Mouse (Mus musculus): ENCODE data around the gene Adssl1. TPM values are rescaled to one million over a fixed set of nuclear protein-coding genes. Genes with fewer than 3 reads are reported as not detected.

Adssl1 gene
- total and polyA plus RNA-seq, 3 experiments = 10.2 to 29.4 (median 10.7) TPM

DNA sequence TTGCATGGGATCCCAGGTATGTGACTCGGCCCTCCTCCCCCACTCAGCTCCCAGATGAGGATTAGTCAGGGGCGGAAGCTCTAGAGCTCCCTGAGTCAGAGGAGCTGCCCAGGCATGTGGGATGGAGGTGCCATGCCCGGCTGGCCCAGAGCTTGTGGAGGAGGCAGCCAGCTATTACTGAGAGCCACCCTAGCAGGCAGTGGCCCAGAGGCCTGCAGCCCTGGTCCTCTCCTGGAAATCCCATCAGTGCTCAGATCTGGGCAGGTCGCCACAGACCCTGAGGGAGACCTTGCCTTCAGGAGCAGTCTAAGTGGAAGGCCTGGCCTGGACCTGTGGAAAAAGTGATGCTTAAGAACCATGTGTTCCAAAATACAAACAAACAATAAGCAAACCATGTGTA lies 24.2 kb upstream of the Adssl1 start:
- Histone ChIP-seq H3K4me3 (replicated peaks in 1 of 3; ENCODE audit: low read depth in 2 of 3, low read length in 2 of 3, poor library complexity in 1 of 3) (peak overlapping the region in 1 of 3 experiments; percentile 27), H3K27me3 (replicated peaks) (no peaks in the 10 kb centered on the region), H3K36me3 (replicated peaks in 1 of 2; ENCODE audit: control insufficient read depth in 1 of 2, insufficient read depth in 1 of 2, low read length in 1 of 2) (peaks cover 11 to 94% of the 10 kb centered on the region in 2 experiments), H3K9me3 (replicated peaks; ENCODE audit: low read length) (no peaks in the 10 kb centered on the region), H3K79me2 (replicated peaks; ENCODE audit: control insufficient read depth, extremely low read depth, insufficient read depth, poor library complexity, severe bottlenecking) (peaks cover 74% of the 10 kb centered on the region), H3K9ac (ENCODE audit: insufficient read depth, low read depth) (no peak overlapping the region), H3K27ac (ENCODE audit: insufficient read depth, low read depth) (no peak overlapping the region), H3K4me2 (ENCODE audit: insufficient read depth, low read depth, poor library complexity, severe bottlenecking) (no peak overlapping the region), H3K4me1 (ENCODE audit: control insufficient read depth in 1 of 2, insufficient read depth in 2 of 2) (peaks cover 69 to 85% of the 10 kb centered on the region in 2 experiments)
- in situ Hi-C loops (cut with MboI; ENCODE audit: low pct_ligation_motif_present, low pct_unique_long_range_greater_than_20kb, low sequenced_read_pairs) (loop anchor here (5.0 kb wide), 1 partner anchor 33 kb away; no protein-coding TSS in a partner anchor), dilution Hi-C loops (cut with MboI; ENCODE audit: extremely low pct_ligation_motif_present, extremely low pct_unique_long_range_greater_than_20kb, low sequenced_read_pairs) (no loop called here)
- no peak for DNase-seq (ENCODE audit: extremely low read depth)
- TF ChIP-seq TCF12 (IDR thresholded peaks at IDR 0.05; ENCODE audit: low read depth, low read length) (no peak), MAFK (IDR thresholded peaks at IDR 0.05; ENCODE audit: insufficient replicate concordance, low read length) (no peak), RAD21 (IDR thresholded peaks at IDR 0.05; ENCODE audit: low read depth, low read length) (no peak), JUN (IDR thresholded peaks at IDR 0.05; ENCODE audit: insufficient read depth, low read depth, low read length) (no peak), NRF1 (IDR thresholded peaks at IDR 0.05; ENCODE audit: low read depth, low read length) (no peak), POLR2A (IDR thresholded peaks at IDR 0.05; ENCODE audit: low read depth, low read length) (no peak)

DNA sequence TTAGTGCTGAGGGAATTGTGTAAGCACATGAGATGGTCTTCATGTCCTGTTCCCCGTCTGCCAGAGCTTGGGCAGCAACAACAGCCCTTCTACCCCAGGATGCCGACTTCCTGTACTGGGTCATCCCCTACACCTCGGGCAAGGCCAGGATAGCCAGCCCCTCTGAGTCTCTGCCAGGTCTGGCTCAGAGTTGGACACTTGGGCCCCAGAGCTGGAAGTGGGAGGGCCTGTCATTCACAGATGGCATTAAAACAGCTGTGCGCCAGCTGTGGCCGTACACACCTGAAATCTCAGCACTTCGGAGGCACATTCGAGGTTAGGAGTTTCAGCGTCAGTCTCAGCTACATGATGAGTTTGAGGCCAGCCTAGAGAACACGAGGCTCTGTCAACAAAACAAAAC lies 23.4 kb upstream of the Adssl1 start:
- DNase-seq (ENCODE audit: extremely low read depth) = no peak
- no peak overlapping the region for H3K27ac ChIP-seq (ENCODE audit: insufficient read depth, low read depth)
- no peak overlapping the region for H3K4me3 ChIP-seq (replicated peaks in 1 of 3; ENCODE audit: low read depth in 2 of 3, low read length in 2 of 3, poor library complexity in 1 of 3)
- peaks cover 70% of the 10 kb centered on the region for H3K79me2 ChIP-seq (replicated peaks; ENCODE audit: control insufficient read depth, extremely low read depth, insufficient read depth, poor library complexity, severe bottlenecking)
- no peak overlapping the region for H3K9ac ChIP-seq (ENCODE audit: insufficient read depth, low read depth)
- in situ Hi-C loops (cut with MboI; ENCODE audit: low pct_ligation_motif_present, low pct_unique_long_range_greater_than_20kb, low sequenced_read_pairs) (loop anchor here (5.0 kb wide), 1 partner anchor 34 kb away; no protein-coding TSS in a partner anchor), dilution Hi-C loops (cut with MboI; ENCODE audit: extremely low pct_ligation_motif_present, extremely low pct_unique_long_range_greater_than_20kb, low sequenced_read_pairs) (no loop called here)
- H3K36me3 ChIP-seq (replicated peaks in 1 of 2; ENCODE audit: control insufficient read depth in 1 of 2, insufficient read depth in 1 of 2, low read length in 1 of 2) = peaks cover 20 to 94% of the 10 kb centered on the region in 2 experiments
- no peaks in the 10 kb centered on the region for H3K27me3 ChIP-seq (replicated peaks)
- no peak overlapping the region for H3K4me2 ChIP-seq (ENCODE audit: insufficient read depth, low read depth, poor library complexity, severe bottlenecking)
- TF ChIP-seq PAX5 (IDR thresholded peaks at IDR 0.05; ENCODE audit: low read length) (no peak), ZMIZ1 (IDR thresholded peaks at IDR 0.05; ENCODE audit: low read depth, low read length) (no peak), ELF1 (IDR thresholded peaks at IDR 0.05; ENCODE audit: low read depth, low read length) (no peak), SMC3 (IDR thresholded peaks at IDR 0.05; ENCODE audit: low read depth, low read length) (no peak), JUND (conservative IDR thresholded peaks at IDR 0.05; ENCODE audit: low read depth, low read length) (no peak), ZNF384 (IDR thresholded peaks at IDR 0.05; ENCODE audit: low read depth, low read length) (no peak), NRF1 (IDR thresholded peaks at IDR 0.05; ENCODE audit: low read depth, low read length) (no peak), ZKSCAN1 (IDR thresholded peaks at IDR 0.05; ENCODE audit: borderline replicate concordance, low read depth, low read length) (no peak), NELFE (IDR thresholded peaks at IDR 0.05; ENCODE audit: low read depth, low read length) (no peak), MAX (IDR thresholded peaks at IDR 0.05; ENCODE audit: low read length) (no peak; the same call in 1 of the 2 replicates), ETS1 (conservative IDR thresholded peaks at IDR 0.05; ENCODE audit: low read depth, low read length) (peak; percentile 77), CHD1 (IDR thresholded peaks at IDR 0.05; ENCODE audit: low read depth, low read length) (no peak), MAFK (IDR thresholded peaks at IDR 0.05; ENCODE audit: insufficient replicate concordance, low read length) (no peak), MXI1 (IDR thresholded peaks at IDR 0.05; ENCODE audit: low read depth, low read length) (peak; percentile 40; the same call in 1 of the 2 replicates), SIN3A (IDR thresholded peaks at IDR 0.05; ENCODE audit: low read length) (peak; percentile 88), USF1 (IDR thresholded peaks at IDR 0.05; ENCODE audit: low read depth, low read length) (no peak), E2F4 (IDR thresholded peaks at IDR 0.05; ENCODE audit: insufficient replicate concordance, low read depth, low read length) (no peak), TCF12 (IDR thresholded peaks at IDR 0.05; ENCODE audit: low read depth, low read length) (peak; percentile 78), TBP (conservative IDR thresholded peaks at IDR 0.05; ENCODE audit: low read depth, low read length) (no peak), KAT2A (IDR thresholded peaks at IDR 0.05; ENCODE audit: insufficient replicate concordance, low read length) (no peak), BHLHE40 (IDR thresholded peaks at IDR 0.05; ENCODE audit: low read depth, low read length) (0 out of 2 replicates have a peak, but pooled peaks have one; percentile 16), MYC (IDR thresholded peaks at IDR 0.05; ENCODE audit: low read depth, low read length) (no peak)
- H3K9me3 ChIP-seq (replicated peaks; ENCODE audit: low read length) = no peaks in the 10 kb centered on the region
- H3K4me1 ChIP-seq (ENCODE audit: control insufficient read depth in 1 of 2, insufficient read depth in 2 of 2) = peaks cover 61 to 91% of the 10 kb centered on the region in 2 experiments
